Mouse (Mus musculus) heart, postnatal 25 days (tissue): ENCODE results near the gene Wwc2. TPM values are rescaled to one million over a fixed set of nuclear protein-coding genes. Genes with fewer than 3 reads are reported as not detected.

Source experiments
- total RNA-seq, 2 experiments: library from RNA; stranded (reverse); gene quantifications; 2 replicates each; pipeline ENCODE4 v1.2.3; 2021

The Wwc2 gene
- total RNA-seq, 2 experiments from 2014 or later: 25.0 to 28.2 TPM

Other genes starting within 250 kb of the Wwc2 start
- gene Cldn24, start 168.8 kb downstream of the Wwc2 start, total RNA-seq: not detected
- gene Cldn22, start 166.4 kb downstream of the Wwc2 start, total RNA-seq: not detected
- gene Dctd, start 108.2 kb upstream of the Wwc2 start, total RNA-seq: 1 to 10 TPM; 1.7 to 1.8 TPM